Mouse (Mus musculus): ENCODE results near the gene Thbs3.

DNA sequence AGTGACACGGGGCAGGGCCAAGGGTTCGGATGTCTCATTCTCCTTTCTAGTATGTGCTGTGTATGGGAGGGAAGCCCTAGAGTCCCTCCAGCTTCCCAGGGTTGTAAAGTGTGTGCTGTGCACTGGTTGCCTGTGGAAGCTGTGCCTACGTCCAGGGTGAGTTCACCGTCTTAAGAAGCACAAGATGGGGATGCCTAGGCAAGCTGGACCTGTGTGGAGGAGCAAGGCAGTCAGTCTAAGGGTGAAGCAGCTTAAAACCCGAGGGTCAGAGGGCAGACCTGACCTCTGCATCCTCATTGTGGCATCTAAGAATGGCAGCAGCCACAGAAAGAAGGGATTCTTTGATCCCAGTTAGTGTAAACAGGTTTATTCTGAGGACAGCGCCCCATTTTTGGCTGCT lies 6.2 kb upstream of the Thbs3 start:
- TF ChIP-seq CTCF (IDR thresholded peaks at IDR 0.05; ENCODE audit: insufficient read depth, low read depth, low read length) (no peak), POLR2A (IDR thresholded peaks at IDR 0.05; ENCODE audit: insufficient read depth, low read depth, low read length) (no peak)
